Mouse (Mus musculus): ENCODE data around the gene Ipo13. TPM values are rescaled to one million over a fixed set of nuclear protein-coding genes. Genes with fewer than 3 reads are reported as not detected.

Ipo13 gene
- polyA plus RNA-seq, 1 experiment: 62.2 TPM

- H3K4me3 ChIP-seq: peak overlapping the region; percentile 95
- H3K79me2 ChIP-seq (ENCODE audit: control insufficient read depth, insufficient read depth): peaks cover 39% of the 10 kb centered on the region
- no peak for TF ChIP-seq TCF3 (IDR thresholded peaks at IDR 0.05; ENCODE audit: insufficient read length, low read depth)
- TF ChIP-seq E2F4 (IDR thresholded peaks at IDR 0.05; ENCODE audit: insufficient read depth): no peak
- TF ChIP-seq POLR2AphosphoS2 (IDR thresholded peaks at IDR 0.05; ENCODE audit: insufficient read length, low read depth): no peak
- no peak for TF ChIP-seq CEBPB (IDR thresholded peaks at IDR 0.05; ENCODE audit: insufficient read depth, poor library complexity, severe bottlenecking)
- no peak for TF ChIP-seq MYOD1 (IDR thresholded peaks at IDR 0.05; ENCODE audit: control insufficient read depth in 1 of 3, insufficient read length in 2 of 3, low read depth in 2 of 3)
- no peak for TF ChIP-seq TCF12 (IDR thresholded peaks at IDR 0.05; ENCODE audit: insufficient read depth, poor library complexity, severe bottlenecking)
- TF ChIP-seq REST (IDR thresholded peaks at IDR 0.05; ENCODE audit: insufficient read depth, insufficient read length): no peak
- TF ChIP-seq POLR2A (IDR thresholded peaks at IDR 0.05; ENCODE audit: insufficient read length, low read depth): no peak
- TF ChIP-seq USF1 (IDR thresholded peaks at IDR 0.05; ENCODE audit: low read depth): no peak
- no peak for TF ChIP-seq MAX (IDR thresholded peaks at IDR 0.05; ENCODE audit: low read depth)
- TF ChIP-seq SRF (IDR thresholded peaks at IDR 0.05; ENCODE audit: control insufficient read depth, insufficient read length, low read depth): no peak
- TF ChIP-seq MYOG (IDR thresholded peaks at IDR 0.05; ENCODE audit: control insufficient read depth in 1 of 3, insufficient read depth in 1 of 3, insufficient read length in 2 of 3, low read depth in 2 of 3): no peak
- no peaks in the 10 kb centered on the region for H3K36me3 ChIP-seq (ENCODE audit: control insufficient read depth, insufficient read depth)
- H3ac ChIP-seq (ENCODE audit: control insufficient read depth, insufficient read length): peak overlapping the region; percentile 11
- H3K27me3 ChIP-seq (ENCODE audit: control insufficient read depth, insufficient read depth, insufficient read length): no peaks in the 10 kb centered on the region
- peak overlapping the region; percentile 83 for H3K4me2 ChIP-seq (ENCODE audit: low read depth)
Observed at GRCm38 (mm10) chr4:117915489-117916105, 798 bp upstream of the Ipo13 start.

GRCm38 (mm10) chr4:117914031-117914430, 768 bp downstream of the Ipo13 start:
- Histone ChIP-seq H3K36me3 (ENCODE audit: control insufficient read depth, insufficient read depth) (no peaks in the 10 kb centered on the region), H3K4me3 (peak overlapping the region; percentile 95), H3K79me2 (ENCODE audit: control insufficient read depth, insufficient read depth) (peaks cover 55% of the 10 kb centered on the region), H3K4me2 (ENCODE audit: low read depth) (peak overlapping the region; percentile 83), H3ac (ENCODE audit: control insufficient read depth, insufficient read length) (peak overlapping the region; percentile 11), H3K27me3 (ENCODE audit: control insufficient read depth, insufficient read depth, insufficient read length) (no peaks in the 10 kb centered on the region)
- TF ChIP-seq MAX (IDR thresholded peaks at IDR 0.05; ENCODE audit: low read depth) (no peak), MYOD1 (IDR thresholded peaks at IDR 0.05; ENCODE audit: control insufficient read depth in 1 of 3, insufficient read length in 2 of 3, low read depth in 2 of 3) (peak in 1 of 3 experiments; percentile 51), TCF3 (IDR thresholded peaks at IDR 0.05; ENCODE audit: insufficient read length, low read depth) (no peak), SRF (IDR thresholded peaks at IDR 0.05; ENCODE audit: control insufficient read depth, insufficient read length, low read depth) (no peak), MYOG (IDR thresholded peaks at IDR 0.05; ENCODE audit: control insufficient read depth in 1 of 3, insufficient read depth in 1 of 3, insufficient read length in 2 of 3, low read depth in 2 of 3) (no peak)

GRCm38 (mm10) chr4:117913421-117913820, 1.4 kb downstream of the Ipo13 start:
- H3ac ChIP-seq (ENCODE audit: control insufficient read depth, insufficient read length): no peak overlapping the region
- no peaks in the 10 kb centered on the region for H3K36me3 ChIP-seq (ENCODE audit: control insufficient read depth, insufficient read depth)
- H3K27me3 ChIP-seq (ENCODE audit: control insufficient read depth, insufficient read depth, insufficient read length): no peaks in the 10 kb centered on the region
- H3K4me3 ChIP-seq: peak overlapping the region; percentile 95
- peak overlapping the region; percentile 83 for H3K4me2 ChIP-seq (ENCODE audit: low read depth)
- H3K79me2 ChIP-seq (ENCODE audit: control insufficient read depth, insufficient read depth): peaks cover 61% of the 10 kb centered on the region
- TF ChIP-seq E2F4 (IDR thresholded peaks at IDR 0.05; ENCODE audit: insufficient read depth) (no peak), CEBPB (IDR thresholded peaks at IDR 0.05; ENCODE audit: insufficient read depth, poor library complexity, severe bottlenecking) (no peak), MAX (IDR thresholded peaks at IDR 0.05; ENCODE audit: low read depth) (no peak), REST (IDR thresholded peaks at IDR 0.05; ENCODE audit: insufficient read depth, insufficient read length) (no peak), MYOD1 (IDR thresholded peaks at IDR 0.05; ENCODE audit: control insufficient read depth in 1 of 3, insufficient read length in 2 of 3, low read depth in 2 of 3) (no peak), POLR2AphosphoS2 (IDR thresholded peaks at IDR 0.05; ENCODE audit: insufficient read length, low read depth) (no peak), USF1 (IDR thresholded peaks at IDR 0.05; ENCODE audit: low read depth) (no peak), TCF12 (IDR thresholded peaks at IDR 0.05; ENCODE audit: insufficient read depth, poor library complexity, severe bottlenecking) (no peak), POLR2A (IDR thresholded peaks at IDR 0.05; ENCODE audit: insufficient read length, low read depth) (no peak), SRF (IDR thresholded peaks at IDR 0.05; ENCODE audit: control insufficient read depth, insufficient read length, low read depth) (no peak), TCF3 (IDR thresholded peaks at IDR 0.05; ENCODE audit: insufficient read length, low read depth) (no peak), MYOG (IDR thresholded peaks at IDR 0.05; ENCODE audit: control insufficient read depth in 1 of 3, insufficient read depth in 1 of 3, insufficient read length in 2 of 3, low read depth in 2 of 3) (no peak)

GRCm38 (mm10) chr4:117912685-117913273, 2.0 kb downstream of the Ipo13 start:
- Histone ChIP-seq H3K27me3 (ENCODE audit: control insufficient read depth, insufficient read depth, insufficient read length) (no peaks in the 10 kb centered on the region), H3K4me2 (ENCODE audit: low read depth) (peak overlapping the region; percentile 83), H3ac (ENCODE audit: control insufficient read depth, insufficient read length) (no peak overlapping the region), H3K36me3 (ENCODE audit: control insufficient read depth, insufficient read depth) (peaks cover 5% of the 10 kb centered on the region), H3K79me2 (ENCODE audit: control insufficient read depth, insufficient read depth) (peaks cover 68% of the 10 kb centered on the region), H3K4me3 (peak overlapping the region; percentile 95)
- TF ChIP-seq MAX (IDR thresholded peaks at IDR 0.05; ENCODE audit: low read depth): no peak
- TF ChIP-seq E2F4 (IDR thresholded peaks at IDR 0.05; ENCODE audit: insufficient read depth): no peak
- TF ChIP-seq SRF (IDR thresholded peaks at IDR 0.05; ENCODE audit: control insufficient read depth, insufficient read length, low read depth): no peak
- TF ChIP-seq CEBPB (IDR thresholded peaks at IDR 0.05; ENCODE audit: insufficient read depth, poor library complexity, severe bottlenecking): no peak
- no peak for TF ChIP-seq MYOD1 (IDR thresholded peaks at IDR 0.05; ENCODE audit: control insufficient read depth in 1 of 3, insufficient read length in 2 of 3, low read depth in 2 of 3)
- no peak for TF ChIP-seq MYOG (IDR thresholded peaks at IDR 0.05; ENCODE audit: control insufficient read depth in 1 of 3, insufficient read depth in 1 of 3, insufficient read length in 2 of 3, low read depth in 2 of 3)
- TF ChIP-seq POLR2A (IDR thresholded peaks at IDR 0.05; ENCODE audit: insufficient read length, low read depth): no peak
- TF ChIP-seq TCF12 (IDR thresholded peaks at IDR 0.05; ENCODE audit: insufficient read depth, poor library complexity, severe bottlenecking): no peak
- TF ChIP-seq USF1 (IDR thresholded peaks at IDR 0.05; ENCODE audit: low read depth): no peak
- no peak for TF ChIP-seq TCF3 (IDR thresholded peaks at IDR 0.05; ENCODE audit: insufficient read length, low read depth)
- TF ChIP-seq REST (IDR thresholded peaks at IDR 0.05; ENCODE audit: insufficient read depth, insufficient read length): no peak
- no peak for TF ChIP-seq POLR2AphosphoS2 (IDR thresholded peaks at IDR 0.05; ENCODE audit: insufficient read length, low read depth)

Measured in myocyte (in vitro differentiated cells).